Mouse (Mus musculus) megakaryocyte, adult 5-6 weeks (primary cell): ENCODE results near the gene Oosp2. TPM values are rescaled to one million over a fixed set of nuclear protein-coding genes. Genes with fewer than 3 reads are reported as not detected.

Experiments
- ATAC-seq: 2 replicates; pipeline ENCODE4 v1.8.0; 2016; ENCODE audit warnings: mild to moderate bottlenecking, inconsistent platforms; ENCODE audit not compliant: poor library complexity, severe bottlenecking
- total RNA-seq, 2 experiments: library from RNA; stranded (forward) in 1 of 2; stranded (reverse) in 1 of 2; fragments of 153-499, 151-499 nt in 1 of 2; fragments of 221-1000, 200-1000 nt in 1 of 2; gene quantifications; 2 replicates each; pipeline versions ENCODE4 v1.2.3 to v1.2.4; 2015 to 2017

Oosp2 gene
- total RNA-seq (2015) (0.51 TPM in 1 of 2 replicates, not detected in the other), total RNA-seq (2017) (not detected in 2 replicates)

- no peak for ATAC-seq
Observed at GRCm38 (mm10) chr19:11660459-11660858, at the start of gene Oosp2. TSS of gene Oosp2 (minus strand) at chr19:11660559.

- ATAC-seq, result peak; percentile 84
Observed at GRCm38 (mm10) chr19:11698342-11698741, 38.0 kb upstream of the Oosp2 start.

GRCm38 (mm10) chr19:11696755-11697154 lies 36.4 kb upstream of the Oosp2 start, which contains the start of gene Oosp3:
TSS of gene Oosp3 (plus strand) at chr19:11697055.
- ATAC-seq, result no peak

- no peak for ATAC-seq
Observed at GRCm38 (mm10) chr19:11691454-11691853, 31.1 kb upstream of the Oosp2 start.

- no peak for ATAC-seq
Observed at GRCm38 (mm10) chr19:11690839-11691238, 30.5 kb upstream of the Oosp2 start, which contains the start of gene Oosp1. TSS of gene Oosp1 (minus strand) at chr19:11691150.

GRCm38 (mm10) chr19:11661562-11661961 lies 1.2 kb upstream of the Oosp2 start:
- no peak for ATAC-seq

- ATAC-seq, result peak; percentile 69
Observed at GRCm38 (mm10) chr19:11659142-11659541, 1.2 kb downstream of the Oosp2 start.

GRCm38 (mm10) chr19:11649564-11649963 lies 10.8 kb downstream of the Oosp2 start:
- no peak for ATAC-seq

- ATAC-seq, result no peak
Observed at GRCm38 (mm10) chr19:11646166-11646565, 14.2 kb downstream of the Oosp2 start.

- ATAC-seq, result peak; percentile 85
Observed at GRCm38 (mm10) chr19:11640732-11641131, 19.6 kb downstream of the Oosp2 start, which contains the start of gene Ms4a3. TSS of gene Ms4a3 (minus strand) at chr19:11640851.

GRCm38 (mm10) chr19:11639038-11639437 lies 21.3 kb downstream of the Oosp2 start:
- no peak for ATAC-seq

- peak; percentile 67 for ATAC-seq
Observed at GRCm38 (mm10) chr19:11635572-11635971, 24.8 kb downstream of the Oosp2 start.

- no peak for ATAC-seq
Observed at GRCm38 (mm10) chr19:11634330-11634729, 26.0 kb downstream of the Oosp2 start.

- no peak for ATAC-seq
Observed at GRCm38 (mm10) chr19:11633732-11634131, 26.6 kb downstream of the Oosp2 start.

GRCm38 (mm10) chr19:11625231-11625630 lies 35.1 kb downstream of the Oosp2 start:
- no peak for ATAC-seq

- no peak for ATAC-seq
Observed at GRCm38 (mm10) chr19:11624800-11625199, 35.6 kb downstream of the Oosp2 start.

GRCm38 (mm10) chr19:11623551-11623950 lies 36.8 kb downstream of the Oosp2 start, which contains the start of gene Ms4a2:
TSS of gene Ms4a2 (minus strand) at chr19:11623719.
- ATAC-seq, result no peak

GRCm38 (mm10) chr19:11617983-11618382 lies 42.4 kb downstream of the Oosp2 start:
- ATAC-seq, result no peak

GRCm38 (mm10) chr19:11614805-11615204 lies 45.6 kb downstream of the Oosp2 start:
- no peak for ATAC-seq

- ATAC-seq, result no peak
Observed at GRCm38 (mm10) chr19:11613776-11614443, 46.4 kb downstream of the Oosp2 start.

- ATAC-seq, result peak; percentile 46
Observed at GRCm38 (mm10) chr19:11613084-11613483, 47.3 kb downstream of the Oosp2 start.

- peak; percentile 36 for ATAC-seq
Observed at GRCm38 (mm10) chr19:11612293-11612692, 48.1 kb downstream of the Oosp2 start.
